Mouse (Mus musculus): Measurements from ENCODE around the gene Tmem131l.

GRCm38 (mm10) chr3:84063369-84063914 is 23.5 kb upstream of the Tmem131l start:
- no peak for TF ChIP-seq CTCF (conservative IDR thresholded peaks at IDR 0.05; ENCODE audit: insufficient read depth, insufficient read length, low read depth, low read length)
- no peak for TF ChIP-seq POLR2A (IDR thresholded peaks at IDR 0.05; ENCODE audit: low read depth, low read length)
